Mouse (Mus musculus) midbrain, embryonic 14.5 days (tissue): ENCODE data around the gene Zpbp2. TPM values are rescaled to one million over a fixed set of nuclear protein-coding genes. Genes with fewer than 3 reads are reported as not detected.
A peak's percentile ranks its signal among the peaks of the same experiment; 100 is the strongest.

Source experiments
- ATAC-seq: fragments of 200-750 bp; cut with Nextera tagmentation; 2 replicates; pipeline ENCODE4 v1.8.0; 2017; ENCODE audit warnings: moderate number of reproducible peaks, moderate library complexity; ENCODE audit not compliant: low FRiP score, low TSS enrichment
- DNase-seq: peaks from one replicate; pipeline ENCODE4 v3.0.0-alpha.2; 2015
- H3K27ac ChIP-seq: fragments of 300-500 bp; sonication (generic); replicated peaks from 2 replicates; pipeline ENCODE4 v1.5.1; 2014; ENCODE audit warnings: mild to moderate bottlenecking, low read depth, low read length, moderate library complexity
- H3K27me3 ChIP-seq: fragments of 300-500 bp; sonication (generic); 2 replicates; pipeline ENCODE4 v1.6.1; 2014; ENCODE audit warnings: low read length, control low read depth, mixed read lengths; ENCODE audit not compliant: control insufficient read depth, insufficient read depth
- H3K36me3 ChIP-seq: fragments of 300-500 bp; sonication (generic); 2 replicates; pipeline ENCODE4 v1.6.1; 2014; ENCODE audit warnings: low read length, control low read depth; ENCODE audit not compliant: control insufficient read depth, insufficient read depth
- H3K4me1 ChIP-seq: fragments of 300-500 bp; sonication (generic); 2 replicates; pipeline ENCODE4 v1.6.1; 2014; ENCODE audit warnings: mild to moderate bottlenecking, antibody characterized with exemption, low read length, control low read depth; ENCODE audit not compliant: control insufficient read depth, insufficient read depth
- H3K4me2 ChIP-seq: fragments of 300-500 bp; sonication (generic); 2 replicates; pipeline ENCODE4 v1.6.1; 2014; ENCODE audit warnings: mild to moderate bottlenecking, low read length, moderate library complexity
- H3K4me3 ChIP-seq: fragments of 300-500 bp; sonication (generic); replicated peaks from 2 replicates; pipeline ENCODE4 v1.5.1; 2014; ENCODE audit warnings: low read depth, low read length
- H3K9ac ChIP-seq: fragments of 300-500 bp; sonication (generic); replicated peaks from 2 replicates; pipeline ENCODE4 v1.6.1; 2014; ENCODE audit warnings: mild to moderate bottlenecking, low read length, moderate library complexity
- H3K9me3 ChIP-seq: fragments of 300-500 bp; sonication (generic); 2 replicates; pipeline ENCODE4 v1.6.1; 2016; ENCODE audit warnings: low read length, control low read depth, mixed read lengths; ENCODE audit not compliant: control insufficient read depth
- WGBS: fragments of 180-500 bp; shearing (Covaris S2); extraction: QIAGEN DNeasy Blood & Tissue Kit; methylation state at CpG from one replicate; pipeline ENCODE4 v1.1.7; 2014; 5-methylcytosine and 5-hydroxymethylcytosine counted together
- polyA plus RNA-seq: library from polyadenylated mRNA; unstranded; fragments of >200 nt; fragmentation: Nextera tagmentation; extraction: Ambion mirVana; gene quantifications from 2 replicates; pipeline ENCODE4 v1.2.1, GENCODE M21; 2014

Gene Zpbp2
- polyA plus RNA-seq, 1 experiment from 2014 or later, result not detected

GRCm38 (mm10) chr11:98584146-98584545 is 33.2 kb downstream of the Zpbp2 start:
- Histone ChIP-seq H3K27ac (no peak overlapping the region), H3K36me3 (peaks cover 34% of the 10 kb centered on the region), H3K9ac (no peak overlapping the region), H3K9me3 (no peaks in the 10 kb centered on the region), H3K27me3 (no peaks in the 10 kb centered on the region), H3K4me2 (no peak overlapping the region), H3K4me1 (peaks cover 27% of the 10 kb centered on the region), H3K4me3 (no peak overlapping the region)
- 86% methylated on average over 1 of the region's 1 CpGs for WGBS
- no peak for DNase-seq
- ATAC-seq, result no peak

GRCm38 (mm10) chr11:98584629-98585177 is 33.8 kb downstream of the Zpbp2 start:
- ATAC-seq (no peak), DNase-seq (no peak)
- Histone ChIP-seq H3K27ac (no peak overlapping the region), H3K4me1 (peaks cover 27% of the 10 kb centered on the region), H3K27me3 (no peaks in the 10 kb centered on the region), H3K36me3 (peaks cover 34% of the 10 kb centered on the region), H3K9me3 (no peaks in the 10 kb centered on the region), H3K4me2 (no peak overlapping the region), H3K4me3 (no peak overlapping the region), H3K9ac (no peak overlapping the region)
- 97% methylated on average over 6 of the region's 6 CpGs for WGBS

GRCm38 (mm10) chr11:98586087-98586891 is 35.4 kb downstream of the Zpbp2 start:
- Histone ChIP-seq H3K27me3 (no peaks in the 10 kb centered on the region), H3K27ac (peak overlapping the region; percentile 88), H3K36me3 (peaks cover 24% of the 10 kb centered on the region), H3K9ac (peak overlapping the region; percentile 84), H3K4me2 (peak overlapping the region; percentile 85), H3K4me3 (peak overlapping the region; percentile 92), H3K4me1 (peaks cover 27% of the 10 kb centered on the region), H3K9me3 (no peaks in the 10 kb centered on the region)
- peak; percentile 27 for DNase-seq
- WGBS, result under 1% methylated on average over 22 of the region's 22 CpGs
- peak; percentile 54; the same call in 1 of the 2 replicates for ATAC-seq

GRCm38 (mm10) chr11:98586892-98587563 is 36.1 kb downstream of the Zpbp2 start, which contains the start of gene Ormdl3:
Gene Ormdl3, minus strand, starts transcription at chr11:98587368.
- WGBS, result under 1% methylated on average over 49 of the region's 49 CpGs
- ATAC-seq, result peak; percentile 95
- Histone ChIP-seq H3K4me3 (peak within 1 kb of the TSS; percentile 92), H3K4me1 (peaks cover 27% of the 10 kb centered on the region), H3K9ac (peak within 1 kb of the TSS; percentile 84), H3K27me3 (no peaks in the 10 kb centered on the region), H3K9me3 (no peaks in the 10 kb centered on the region), H3K27ac (peak within 1 kb of the TSS; percentile 88), H3K36me3 (peaks cover 17% of the 10 kb centered on the region), H3K4me2 (peak within 1 kb of the TSS; percentile 85)
- DNase-seq, result peak; percentile 100

- WGBS, result 5% methylated on average over 20 of the region's 20 CpGs
- Histone ChIP-seq H3K27ac (peak overlapping the region; percentile 88), H3K36me3 (peaks cover 8% of the 10 kb centered on the region), H3K27me3 (no peaks in the 10 kb centered on the region), H3K9ac (peak overlapping the region; percentile 47), H3K4me3 (peak overlapping the region; percentile 92), H3K4me1 (peaks cover 27% of the 10 kb centered on the region), H3K4me2 (peak overlapping the region; percentile 85), H3K9me3 (no peaks in the 10 kb centered on the region)
- 0 out of 2 replicates have a peak, but pooled peaks have one; percentile 10 for ATAC-seq
- peak; percentile 74 for DNase-seq
These were observed 37.0 kb downstream of the Zpbp2 start for GRCm38 (mm10) chr11:98587684-98588546.

GRCm38 (mm10) chr11:98588833-98589281 is 38.0 kb downstream of the Zpbp2 start:
- peak; percentile 14 for DNase-seq
- Histone ChIP-seq H3K4me3 (no peak overlapping the region), H3K9ac (no peak overlapping the region), H3K4me2 (no peak overlapping the region), H3K36me3 (no peaks in the 10 kb centered on the region), H3K4me1 (peaks cover 27% of the 10 kb centered on the region), H3K9me3 (no peaks in the 10 kb centered on the region), H3K27me3 (no peaks in the 10 kb centered on the region), H3K27ac (no peak overlapping the region)
- 69% methylated on average over 6 of the region's 6 CpGs for WGBS
- ATAC-seq, result no peak

GRCm38 (mm10) chr11:98589306-98589705 is 38.4 kb downstream of the Zpbp2 start:
- ATAC-seq, result no peak
- H3K36me3 ChIP-seq, result no peaks in the 10 kb centered on the region
- peaks cover 27% of the 10 kb centered on the region for H3K4me1 ChIP-seq
- H3K27ac ChIP-seq, result no peak overlapping the region
- no peaks in the 10 kb centered on the region for H3K27me3 ChIP-seq
- H3K9ac ChIP-seq, result no peak overlapping the region
- WGBS, result 88% methylated on average over 8 of the region's 8 CpGs
- no peak overlapping the region for H3K4me2 ChIP-seq
- no peaks in the 10 kb centered on the region for H3K9me3 ChIP-seq
- no peak overlapping the region for H3K4me3 ChIP-seq
- no peak for DNase-seq
